Mouse (Mus musculus): Measurements from ENCODE around the gene Slc29a1.

Slc29a1 gene

DNA sequence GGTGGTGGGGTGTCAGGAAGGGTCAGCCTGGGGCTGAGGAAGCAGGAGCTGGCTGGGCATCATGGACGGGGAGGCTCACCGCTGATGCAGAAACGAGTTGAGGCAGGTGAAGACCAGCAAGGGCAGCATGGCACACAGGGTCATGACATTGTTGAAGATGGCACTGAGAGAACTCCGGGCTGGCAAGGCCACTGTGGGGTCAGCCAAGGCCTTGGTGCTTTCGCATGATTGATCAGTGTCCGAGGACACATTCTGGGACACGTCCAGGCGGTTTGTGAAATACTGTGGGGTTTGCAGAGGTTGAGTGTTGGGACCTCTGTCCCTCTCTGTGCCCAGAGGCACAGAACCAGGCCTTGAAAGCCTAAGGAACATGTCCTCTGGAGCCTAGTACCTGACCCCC, 9.6 kb downstream of the Slc29a1 start:
- DNase-seq (ENCODE audit: low spot score) = no peak

DNA sequence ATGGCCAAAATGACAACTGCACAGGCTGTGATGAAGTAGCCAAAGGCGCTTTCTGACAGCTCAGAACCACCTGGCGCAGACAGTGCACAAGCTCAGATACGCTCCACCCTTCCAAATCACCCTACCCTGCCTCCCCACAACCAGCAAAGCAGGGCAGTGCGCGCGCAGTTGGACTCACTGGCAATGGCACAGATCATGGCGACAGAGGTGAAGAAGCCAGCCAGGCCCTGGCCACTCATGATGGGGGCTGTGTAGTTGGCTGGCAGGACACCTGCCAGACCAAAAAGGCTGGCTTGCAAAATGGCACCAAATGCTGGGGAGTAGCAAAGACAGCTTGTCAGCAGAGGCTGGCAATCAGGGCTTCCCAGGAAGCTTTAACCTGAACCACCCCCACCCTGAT, 10.2 kb downstream of the Slc29a1 start:
- DNase-seq (ENCODE audit: low spot score) = no peak

DNA sequence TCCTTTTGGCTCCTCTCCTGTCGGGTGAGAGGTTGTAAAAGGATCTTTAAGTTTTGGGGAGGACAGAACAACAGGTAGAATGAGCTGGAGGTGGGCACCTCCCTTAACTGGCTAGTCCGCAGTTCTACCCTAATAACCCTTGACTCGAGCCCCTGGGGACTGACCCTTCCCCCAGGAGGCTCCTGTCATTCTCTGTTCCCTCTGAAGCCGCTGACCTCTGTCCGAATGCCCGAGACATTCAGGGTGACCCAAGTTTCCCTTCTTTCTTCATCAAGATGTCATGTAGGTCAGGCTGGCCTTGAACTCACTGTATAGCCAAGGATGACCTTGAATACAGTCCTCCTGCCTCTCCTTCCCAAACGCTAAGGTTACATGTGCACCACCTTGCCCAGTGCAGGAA, 11.0 kb downstream of the Slc29a1 start:
- no peak for DNase-seq (ENCODE audit: low spot score)

DNA sequence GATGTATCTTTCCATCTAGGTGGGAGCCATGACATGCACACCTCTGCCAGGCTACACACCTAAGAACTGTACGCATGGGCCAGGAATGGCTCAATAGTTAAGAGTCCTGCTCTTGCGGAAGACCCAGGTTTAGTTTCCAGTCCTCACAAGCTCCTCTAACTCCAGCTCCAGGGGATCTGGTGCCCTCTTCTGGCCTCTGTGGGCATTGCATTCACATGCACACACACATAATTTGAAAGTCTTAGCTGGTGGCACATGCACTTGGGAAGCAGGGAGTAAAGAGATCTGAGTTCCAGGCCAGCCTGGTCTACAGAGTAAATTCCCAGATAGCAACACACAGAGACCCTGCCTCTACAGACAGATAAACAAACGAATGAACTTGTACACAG, 13.0 kb downstream of the Slc29a1 start:
- no peak for DNase-seq (ENCODE audit: low spot score)

GRCm38 (mm10) chr17:45585725-45586448, 13.5 kb downstream of the Slc29a1 start:
- no peak for DNase-seq (ENCODE audit: low spot score)

DNA sequence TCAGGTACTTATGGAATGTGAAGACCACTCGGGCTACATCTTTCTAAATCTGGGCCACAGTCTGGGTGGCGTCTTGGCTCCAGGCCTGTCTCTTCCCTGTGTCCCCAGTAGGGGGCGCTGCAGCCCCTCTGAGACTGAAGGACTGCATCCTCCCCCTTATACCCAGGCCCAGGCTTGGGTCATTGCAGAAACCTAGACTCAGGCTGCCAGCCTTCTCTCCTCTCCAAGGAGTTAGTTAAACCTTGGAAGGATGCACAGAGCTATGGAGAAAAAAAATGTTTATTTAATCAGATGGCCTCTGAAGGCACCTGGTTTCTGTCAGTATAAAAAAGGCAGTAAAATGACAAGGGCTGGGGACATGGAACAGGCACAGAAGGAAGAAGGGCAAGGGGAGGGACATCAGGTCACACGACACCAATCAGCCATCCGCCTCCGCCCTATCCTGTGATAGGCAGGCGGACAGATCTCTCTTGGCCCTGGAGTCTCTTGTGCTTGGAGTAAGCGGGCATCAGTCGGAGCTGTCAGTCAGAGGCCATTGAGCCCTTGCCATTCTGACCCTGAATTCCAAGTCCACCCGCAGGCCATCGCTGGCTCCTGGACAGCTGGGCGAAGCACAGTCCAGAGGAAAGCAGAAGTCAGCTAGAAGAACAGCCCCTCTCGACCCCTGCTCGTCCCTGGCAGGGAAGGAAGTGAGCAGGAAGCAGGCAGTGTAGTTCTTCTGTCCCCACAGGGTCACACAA, 14.3 kb downstream of the Slc29a1 start:
- peak; percentile 71 for DNase-seq (ENCODE audit: low spot score)

- DNase-seq (ENCODE audit: low spot score) = peak; percentile 84
Observed at GRCm38 (mm10) chr17:45584096-45584896, 15.1 kb downstream of the Slc29a1 start.

GRCm38 (mm10) chr17:45582715-45583355, 16.6 kb downstream of the Slc29a1 start:
- no peak for DNase-seq (ENCODE audit: low spot score)

DNA sequence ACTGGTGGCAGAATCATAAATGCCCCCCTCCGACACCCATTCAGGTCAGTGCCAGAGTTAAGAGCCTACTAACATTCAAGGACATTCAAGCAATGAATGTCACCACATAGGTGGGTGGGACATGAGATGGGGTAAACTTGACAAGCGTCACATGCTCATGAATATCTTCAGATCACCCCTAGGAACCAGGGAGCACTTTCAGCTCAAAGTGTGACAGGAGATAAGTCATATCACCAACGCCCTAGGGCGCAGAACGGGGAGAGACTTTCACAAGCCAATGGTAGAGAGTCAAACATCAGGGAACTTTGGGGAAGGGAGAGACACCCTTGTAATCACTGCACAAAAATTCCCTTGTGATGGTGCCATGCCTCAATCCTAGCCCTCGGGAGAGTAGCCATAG, 17.2 kb downstream of the Slc29a1 start:
- no peak for DNase-seq (ENCODE audit: low spot score)

GRCm38 (mm10) chr17:45581567-45581983, 17.8 kb downstream of the Slc29a1 start:
- peak; percentile 71 for DNase-seq (ENCODE audit: low spot score)

DNA sequence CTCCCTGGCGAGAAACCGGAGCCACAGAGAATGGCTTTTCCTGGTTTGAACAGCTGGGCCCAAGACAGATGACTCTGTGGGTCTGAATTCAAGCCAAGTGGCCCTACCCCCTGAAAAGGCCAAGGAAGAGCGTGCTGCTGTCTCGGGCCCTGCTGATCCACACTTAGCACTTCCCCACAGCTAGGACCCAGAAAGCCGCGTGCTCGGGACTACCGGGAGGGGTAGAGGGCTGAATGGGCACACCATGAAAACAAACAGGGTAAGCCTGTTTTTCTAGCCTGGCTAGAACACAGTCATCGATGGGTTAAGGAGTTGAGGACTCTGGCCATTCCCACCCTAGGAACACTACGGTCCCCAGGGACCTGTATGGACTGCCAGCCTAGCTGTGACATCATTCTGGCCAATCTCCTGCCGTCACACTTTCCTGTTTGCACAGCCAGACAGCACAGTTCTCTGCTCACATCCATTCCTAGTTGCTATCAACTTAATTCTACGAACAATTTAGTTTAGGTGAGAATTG, 18.4 kb downstream of the Slc29a1 start:
- DNase-seq (ENCODE audit: low spot score) = peak; percentile 55

DNA sequence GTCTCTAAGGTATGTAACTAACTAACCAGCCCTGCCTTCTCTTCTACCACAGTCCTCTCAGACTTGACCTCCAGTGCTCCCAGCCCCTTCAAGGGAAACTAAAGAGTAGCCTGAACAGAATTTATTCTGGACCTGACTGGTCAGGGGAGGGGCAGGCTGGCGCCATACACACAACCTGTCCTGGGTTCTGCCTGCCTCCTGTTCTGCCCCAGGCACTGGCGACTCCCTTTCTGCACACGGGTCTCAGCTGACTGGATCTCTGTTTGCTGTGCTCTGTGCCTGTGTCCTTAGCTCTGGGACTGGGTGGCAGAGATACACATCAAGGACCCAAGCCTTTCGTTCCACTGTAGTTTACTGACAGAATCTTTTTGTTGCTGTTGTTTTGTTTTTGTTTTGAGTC, 19.9 kb downstream of the Slc29a1 start:
- no peak for DNase-seq (ENCODE audit: low spot score)

DNA sequence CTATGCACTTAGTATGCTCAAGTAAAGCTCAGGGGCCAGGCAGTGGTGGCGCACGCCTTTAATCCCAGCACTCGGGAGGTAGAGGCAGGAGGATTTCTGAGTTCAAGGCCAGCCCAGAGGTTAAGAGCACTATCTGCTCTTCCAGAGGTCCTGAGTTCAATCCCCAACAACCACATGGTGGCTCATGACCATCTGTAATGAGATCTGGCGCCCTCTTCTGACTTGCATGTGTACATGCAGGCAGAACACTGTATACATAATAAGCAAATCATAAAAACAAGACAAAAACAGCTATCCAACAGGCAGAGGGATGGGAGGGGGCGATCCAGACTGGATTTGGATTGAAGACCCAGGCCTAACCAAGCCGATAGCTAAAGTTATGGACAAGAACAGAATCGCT, 20.6 kb downstream of the Slc29a1 start:
- DNase-seq (ENCODE audit: low spot score) = no peak

GRCm38 (mm10) chr17:45578242-45578641, 21.2 kb downstream of the Slc29a1 start:
- peak; percentile 75 for DNase-seq (ENCODE audit: low spot score)

DNA sequence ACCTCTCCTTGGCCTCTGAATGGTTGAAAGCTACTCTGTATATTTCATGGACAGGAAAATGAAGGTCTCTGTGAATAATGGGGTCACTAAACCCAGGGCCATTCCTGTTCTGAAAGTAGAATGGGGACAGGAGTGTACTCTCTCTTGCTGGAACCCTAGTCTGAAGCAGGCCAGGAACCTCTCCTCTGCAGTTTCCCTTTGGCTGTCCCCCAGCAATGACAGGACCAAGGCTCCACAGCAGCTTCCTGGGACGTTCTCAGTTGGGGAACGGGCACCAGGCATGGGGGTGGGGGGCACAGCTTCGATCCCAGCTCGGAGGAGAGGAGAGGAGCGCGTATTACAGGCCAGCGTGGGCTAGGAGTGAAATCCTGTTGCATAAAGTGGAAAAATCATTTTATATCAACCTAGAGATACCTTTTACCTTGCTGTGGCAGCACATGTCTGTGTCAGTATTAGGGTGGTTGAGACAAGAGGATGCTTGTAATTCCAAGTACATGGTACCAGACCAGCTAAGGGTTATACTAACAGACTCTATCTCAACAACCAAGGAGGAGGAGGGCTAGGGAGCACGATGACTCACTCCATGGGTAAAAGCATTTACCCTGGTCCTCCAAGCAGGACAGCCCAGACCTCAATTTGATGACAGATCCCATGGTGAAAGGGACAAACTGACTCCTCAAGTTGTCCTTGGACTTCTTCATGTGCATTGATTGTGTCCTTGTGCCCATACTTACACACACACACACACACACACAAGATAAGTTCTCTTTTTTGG, 24.1 kb downstream of the Slc29a1 start:
- DNase-seq (ENCODE audit: low spot score) = no peak

GRCm38 (mm10) chr17:45574129-45574761, 25.2 kb downstream of the Slc29a1 start:
- peak; percentile 71 for DNase-seq (ENCODE audit: low spot score)

DNA sequence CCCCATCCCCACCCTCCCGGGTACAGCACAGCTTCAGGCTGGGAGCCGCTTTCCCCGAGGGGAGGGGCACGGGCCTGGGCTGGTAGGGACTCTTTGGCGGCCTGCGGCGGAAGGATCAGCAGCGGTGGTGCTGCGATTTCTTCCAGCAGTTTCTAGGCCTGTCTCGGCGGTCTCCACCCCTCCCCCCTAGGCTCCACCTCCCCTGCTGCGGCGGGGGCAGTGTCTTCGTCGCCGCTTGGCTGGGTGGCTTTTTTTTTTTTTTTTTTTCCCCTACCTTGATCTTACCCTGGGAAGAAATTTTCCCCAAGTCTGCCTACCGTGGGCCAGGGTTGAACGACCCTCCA, 25.7 kb downstream of the Slc29a1 start:
- peak; percentile 99 for DNase-seq (ENCODE audit: low spot score)

DNA sequence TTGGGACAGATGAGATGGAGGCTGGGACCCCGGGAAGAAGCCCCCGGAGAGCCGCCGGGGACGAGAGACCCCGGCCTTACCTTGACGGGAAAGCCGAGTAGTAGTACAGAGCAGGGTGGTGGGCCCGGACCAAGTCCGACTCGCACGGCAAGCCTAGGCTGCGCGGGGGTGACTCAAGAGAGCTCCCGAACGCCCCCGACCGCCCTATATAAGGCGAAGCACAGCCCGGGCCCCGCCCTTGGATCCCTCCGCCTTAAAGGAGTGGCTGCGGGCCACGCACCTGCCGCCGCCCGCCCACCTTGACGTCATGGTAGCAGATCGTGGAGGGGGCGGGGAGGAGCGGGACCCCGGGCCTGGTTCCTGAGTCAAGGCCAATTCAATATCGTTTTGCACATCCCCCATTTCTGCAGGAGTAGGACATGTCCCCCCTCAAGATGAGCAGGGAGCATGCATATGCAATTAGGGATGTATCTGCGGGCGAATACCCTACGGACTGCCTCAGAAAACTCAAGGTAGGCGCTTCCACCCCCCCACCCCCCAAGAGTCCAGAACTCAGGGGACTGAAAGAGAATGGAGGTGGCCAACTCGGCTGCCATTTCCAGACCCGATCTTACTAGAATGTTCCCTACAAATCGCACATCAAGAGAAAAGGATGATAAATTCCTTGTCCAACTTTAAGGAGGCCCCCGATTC, 26.2 kb downstream of the Slc29a1 start, which contains the start of gene Hsp90ab1:
Hsp90ab1 (minus strand) TSS at position 185 of the 693 bp plus-strand sequence.
- peak; percentile 99 for DNase-seq (ENCODE audit: low spot score)

DNA sequence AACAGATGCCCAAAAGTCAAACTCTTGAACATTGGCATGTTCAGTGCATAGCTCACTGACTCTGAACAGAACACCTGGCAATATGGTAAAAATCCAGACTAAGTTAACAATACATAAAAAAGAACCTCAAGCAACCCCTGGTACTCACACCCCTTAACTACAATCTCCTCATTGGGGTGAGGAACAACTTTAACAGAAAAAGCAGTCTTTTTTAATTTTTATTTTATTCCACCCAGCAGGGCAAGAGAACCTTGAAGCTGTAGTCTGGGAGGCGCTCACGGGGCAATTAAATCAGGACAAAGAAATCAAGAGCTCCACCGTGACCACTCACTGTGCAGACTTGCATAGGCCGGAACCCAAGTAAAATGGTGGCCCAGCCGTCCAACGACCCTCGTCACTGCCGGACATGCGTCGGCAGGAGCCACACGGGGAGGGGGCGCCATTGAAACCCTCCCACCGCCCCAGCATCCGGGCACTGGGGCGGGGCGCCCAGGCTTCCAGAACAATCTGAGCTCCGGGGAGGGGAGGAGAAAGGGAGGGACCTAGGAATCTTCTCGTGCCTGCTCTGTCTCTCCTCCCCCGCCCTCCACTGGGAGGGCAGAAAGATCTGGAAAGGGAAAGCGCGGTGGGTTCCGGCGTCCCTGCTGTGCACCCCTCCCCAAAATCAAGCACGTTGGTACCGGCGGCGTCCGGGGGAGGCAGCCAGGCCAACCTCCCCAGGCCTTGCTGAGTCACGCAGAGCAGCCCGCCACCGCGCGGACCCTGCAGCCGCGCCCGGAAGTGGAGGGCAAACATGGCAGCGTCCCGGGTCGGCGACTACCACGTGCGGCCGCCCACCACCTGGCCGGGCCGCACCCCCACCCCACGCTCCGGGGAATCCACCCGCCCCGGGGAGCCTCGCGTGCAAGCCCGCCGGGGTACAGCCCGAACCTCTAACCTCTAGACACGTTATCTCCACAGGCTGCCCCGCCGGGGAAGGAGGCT, 27.0 kb downstream of the Slc29a1 start:
- peak; percentile 71 for DNase-seq (ENCODE audit: low spot score)

Measured in urinary bladder, postnatal 14 days (tissue).